Mouse (Mus musculus) embryo, embryonic 10 days (tissue): ENCODE data around the gene Reg4.

ENCODE experiments used
- DNase-seq: peaks from one replicate; pipeline ENCODE4 v3.0.0-alpha.2; 2015; ENCODE audit warnings: low spot score

Reg4 gene

DNA sequence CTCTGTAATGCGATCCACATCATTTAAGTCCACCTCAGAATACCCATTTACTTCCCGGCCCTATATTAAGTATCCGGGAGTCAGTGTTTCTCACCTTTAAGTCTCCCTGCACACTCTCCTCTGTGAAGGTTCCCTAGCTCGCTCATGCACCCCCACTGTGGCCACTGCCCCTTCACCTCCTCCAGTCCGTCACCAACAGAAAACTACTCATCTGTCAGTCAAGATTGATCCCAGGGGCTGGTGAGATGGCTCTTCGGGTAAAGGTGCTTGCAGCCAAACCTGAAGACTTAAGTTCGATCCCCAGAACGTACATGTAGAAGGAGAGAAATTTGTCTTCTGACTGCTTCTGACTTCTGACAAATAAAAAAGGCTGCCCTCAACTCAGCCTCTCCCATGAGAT, 60.5 kb downstream of the Reg4 start:
- DNase-seq = no peak

DNA sequence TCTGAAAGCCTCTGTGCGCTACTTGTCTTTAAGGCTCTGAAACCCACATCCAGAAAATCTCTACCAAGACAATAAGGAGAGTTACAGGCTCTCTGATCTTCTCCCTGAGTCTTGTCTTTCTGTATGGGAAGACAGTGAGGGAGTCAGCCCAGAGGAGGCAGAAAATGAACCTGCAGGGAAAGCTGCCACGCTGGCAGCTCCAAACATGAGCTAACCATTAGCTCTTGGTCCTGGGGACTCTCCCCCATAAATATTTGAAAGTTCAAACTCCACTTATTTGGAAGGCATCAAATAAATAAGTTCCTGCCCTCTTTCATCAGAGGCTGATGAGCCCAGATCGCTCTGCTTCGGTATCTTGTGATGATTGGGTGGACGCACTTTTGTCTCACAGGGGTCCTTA, 61.2 kb downstream of the Reg4 start:
- no peak for DNase-seq
